Mouse (Mus musculus): Measurements from ENCODE around the gene Agfg1. TPM values are rescaled to one million over a fixed set of nuclear protein-coding genes. Genes with fewer than 3 reads are reported as not detected.

Gene Agfg1
- polyA plus RNA-seq, 2 experiments from 2014 or later, result 18.8 to 32.8 TPM

GRCm38 (mm10) chr1:82825256-82825655 is 14.0 kb upstream of the Agfg1 start:
- no peak for ATAC-seq

DNA sequence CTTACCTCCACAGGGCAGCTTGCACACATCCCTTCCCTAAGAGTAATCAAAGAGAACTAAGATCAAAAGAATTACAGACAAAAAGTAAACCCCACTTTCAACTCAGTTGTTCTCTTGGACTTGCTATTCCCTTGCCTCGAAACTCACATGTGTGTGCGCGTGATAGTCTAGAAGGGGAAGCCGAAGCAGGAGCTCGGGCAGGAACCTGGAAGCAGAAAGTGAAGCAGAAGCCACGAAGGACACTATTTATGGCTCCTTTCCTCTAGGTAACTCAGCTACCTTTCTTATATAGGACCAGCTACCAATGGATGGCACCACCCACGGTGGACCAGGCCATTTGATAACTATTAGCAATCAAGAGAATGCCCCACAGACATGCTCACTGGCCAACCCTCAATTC is 13.5 kb upstream of the Agfg1 start:
- ATAC-seq, result no peak

GRCm38 (mm10) chr1:82826911-82827310 is 12.4 kb upstream of the Agfg1 start:
- ATAC-seq, result no peak

DNA sequence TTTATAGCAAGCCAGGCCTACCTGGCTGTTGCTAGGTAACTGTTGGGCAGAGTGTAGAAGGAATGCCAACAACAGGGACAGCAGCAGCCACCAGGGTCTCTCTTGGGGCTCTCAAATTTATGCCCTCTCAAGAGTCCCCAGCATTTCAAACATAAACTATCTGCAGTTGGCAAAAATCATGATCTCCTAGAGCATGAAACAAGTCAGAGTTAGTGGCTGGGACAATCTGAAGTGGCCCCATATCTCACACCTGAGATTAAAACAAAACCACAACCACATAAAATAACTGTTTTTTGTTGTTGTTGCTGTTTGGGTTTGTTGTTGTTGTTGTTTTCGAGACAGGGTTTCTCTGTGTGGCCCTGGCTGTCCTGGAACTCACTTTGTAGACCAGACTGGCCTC is 8.5 kb upstream of the Agfg1 start:
- no peak for ATAC-seq

DNA sequence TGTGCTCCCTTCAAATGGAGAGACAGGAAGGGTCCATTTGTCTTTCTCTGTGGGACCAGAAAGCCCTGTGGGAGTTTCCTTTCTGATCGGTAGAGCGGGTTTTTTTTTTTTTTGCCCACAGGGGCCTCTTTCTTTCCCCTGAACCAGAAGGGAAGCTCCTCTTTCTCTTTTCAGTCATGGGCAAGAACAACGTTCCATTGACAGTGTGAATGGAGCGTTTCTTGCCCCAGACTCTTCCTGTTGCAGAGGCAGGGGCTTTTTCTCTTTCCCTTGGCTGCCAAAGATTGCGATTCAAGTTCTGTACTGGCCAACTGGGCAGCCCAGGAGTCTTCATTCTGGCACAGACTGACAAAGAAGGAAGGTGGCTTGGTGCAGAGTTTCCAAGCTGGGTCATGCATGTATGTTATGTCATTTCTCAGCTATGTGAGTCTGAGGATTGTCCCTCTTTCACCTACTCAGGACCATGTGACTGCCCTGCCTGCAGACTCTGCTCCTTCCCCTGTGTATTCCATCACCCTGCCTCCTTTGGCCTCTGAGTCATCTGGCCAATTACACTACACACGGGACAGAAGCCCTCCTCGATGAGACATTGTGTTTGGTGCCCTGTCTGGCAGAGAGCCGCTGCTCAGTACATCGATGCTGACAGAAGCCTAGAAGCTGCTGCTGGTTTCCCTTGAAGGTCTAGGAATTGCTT is 7.6 kb upstream of the Agfg1 start:
- peak; percentile 26 for ATAC-seq

DNA sequence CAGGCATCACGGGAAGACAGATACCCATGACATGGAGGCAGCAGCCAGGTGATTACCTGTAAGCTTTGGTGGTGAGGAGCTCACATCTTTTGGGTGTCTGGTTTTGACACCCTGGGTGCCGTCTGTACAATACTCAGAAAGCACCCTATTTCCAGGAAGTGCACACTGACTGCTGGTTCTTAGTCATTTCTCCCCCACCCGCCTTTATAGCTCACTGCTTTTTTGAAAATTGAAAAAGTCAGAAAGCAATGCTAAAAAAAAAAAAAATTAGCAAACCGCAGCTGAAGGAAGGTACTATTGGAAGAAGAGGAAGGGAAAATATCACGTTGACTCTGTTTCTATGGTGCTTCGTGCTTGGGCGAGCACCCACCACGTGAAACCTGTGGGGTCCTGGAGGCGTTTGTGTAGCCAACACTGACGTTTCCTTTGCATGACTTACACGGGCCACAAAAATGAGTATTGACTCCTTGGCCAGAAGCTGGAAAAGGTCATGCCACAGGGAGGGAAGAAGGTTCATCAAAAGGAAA is 6.7 kb upstream of the Agfg1 start:
- peak; percentile 72 for ATAC-seq

GRCm38 (mm10) chr1:82833501-82833900 is 5.8 kb upstream of the Agfg1 start:
- ATAC-seq, result peak; percentile 20

DNA sequence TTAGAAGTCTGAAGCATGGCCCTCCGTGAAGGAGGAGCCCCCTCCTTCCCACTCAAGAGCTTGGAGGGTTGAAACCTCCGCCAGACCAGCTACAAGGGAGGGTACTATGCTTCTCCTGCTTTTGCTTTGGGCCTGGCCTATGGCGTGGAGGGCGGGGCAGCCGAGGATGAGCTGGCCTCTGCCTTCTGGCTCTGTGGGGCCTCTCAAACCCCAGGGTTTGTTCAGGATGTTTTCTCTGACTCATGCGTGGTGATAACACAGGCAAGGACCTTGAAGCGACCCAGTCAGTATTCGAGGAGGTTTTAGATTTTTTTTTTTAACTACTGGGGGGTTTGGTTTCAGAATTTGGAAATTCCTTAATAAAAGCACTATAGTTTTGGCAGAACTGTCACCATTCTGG is 4.7 kb upstream of the Agfg1 start:
- no peak for ATAC-seq

DNA sequence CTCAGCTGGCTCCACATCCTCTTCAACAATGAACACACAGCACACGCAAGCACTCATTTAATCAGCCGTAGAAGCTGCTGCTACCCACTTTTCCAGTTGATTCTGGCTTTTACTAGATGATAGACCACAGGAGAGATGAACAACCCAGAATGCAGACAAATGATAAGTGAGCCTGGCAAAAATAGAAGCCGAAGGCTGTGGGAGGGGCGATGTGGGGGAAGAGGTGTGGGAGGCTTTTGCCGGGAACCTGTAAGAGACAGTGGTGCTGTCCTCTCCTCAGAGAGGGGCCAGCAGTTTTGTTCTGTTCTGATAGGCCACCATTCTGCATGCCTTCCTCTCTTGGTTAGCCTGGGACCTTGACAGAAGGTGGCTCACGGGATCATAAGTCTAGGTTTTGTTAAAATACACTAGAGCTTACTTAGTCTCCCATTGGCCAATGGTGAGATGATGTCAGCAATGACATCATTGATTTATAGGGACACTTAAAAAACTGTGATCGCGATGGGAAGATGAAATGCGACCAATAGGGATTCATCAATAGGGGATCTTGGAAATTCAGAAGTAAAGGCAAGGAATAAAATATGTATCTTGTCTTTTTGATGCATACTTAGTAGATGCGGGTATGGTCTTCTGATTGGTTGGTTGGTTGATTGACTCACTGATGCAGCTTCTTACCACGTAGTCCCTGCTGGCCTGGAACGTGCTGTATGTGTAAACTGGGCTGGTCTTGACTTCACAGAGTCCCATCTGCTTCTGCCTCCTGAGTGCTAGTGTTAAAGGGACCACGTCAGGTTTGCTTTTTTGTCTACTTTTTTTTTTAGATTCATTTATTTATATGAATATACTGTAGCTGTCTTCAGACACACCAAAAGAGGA is 2.7 kb upstream of the Agfg1 start:
- peak; percentile 9 for ATAC-seq

DNA sequence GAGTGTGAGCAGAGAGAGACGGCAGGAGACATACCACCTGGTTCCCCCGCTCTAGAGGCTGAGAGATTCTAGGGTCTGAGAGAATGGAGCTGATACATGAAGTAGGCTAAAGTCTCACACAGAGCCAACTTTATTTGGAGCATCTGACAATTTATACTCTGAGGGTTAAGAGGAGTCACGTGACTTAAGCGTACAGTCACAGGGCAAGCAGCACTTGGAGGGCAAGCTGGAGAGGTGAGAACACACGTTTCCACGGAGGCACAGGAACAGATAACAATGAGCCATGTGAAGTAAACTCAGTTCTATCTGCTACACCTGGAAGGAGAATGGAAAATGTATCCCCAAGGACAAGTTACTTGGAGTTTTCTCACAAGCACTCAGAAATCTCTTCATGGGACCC is 1.7 kb upstream of the Agfg1 start:
- ATAC-seq, result no peak

- no peak for ATAC-seq
Observed at GRCm38 (mm10) chr1:82838469-82839295, 601 bp upstream of the Agfg1 start.

- peak; percentile 27 for ATAC-seq
Observed at GRCm38 (mm10) chr1:82839614-82840421, 535 bp downstream of the Agfg1 start.

DNA sequence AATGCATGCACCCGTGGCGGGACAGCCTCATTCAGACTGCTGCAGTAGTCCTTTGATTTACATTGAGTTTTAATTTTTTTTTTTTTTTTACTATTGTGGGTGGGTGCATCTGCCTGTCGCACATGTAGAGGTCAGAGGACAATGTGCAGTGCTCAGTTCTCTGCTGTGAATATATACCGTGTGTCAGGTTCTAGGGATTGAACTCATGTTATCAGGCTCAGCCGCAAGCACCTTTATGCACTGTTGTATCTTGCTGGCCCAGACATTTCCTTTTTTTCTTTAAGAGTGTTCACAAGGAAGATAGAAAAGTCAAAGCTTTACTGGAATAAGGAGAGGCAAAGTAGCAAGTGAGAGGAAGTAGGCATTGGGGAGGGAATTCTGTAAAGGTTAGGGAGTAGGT is 16.4 kb downstream of the Agfg1 start:
- ATAC-seq, result no peak

DNA sequence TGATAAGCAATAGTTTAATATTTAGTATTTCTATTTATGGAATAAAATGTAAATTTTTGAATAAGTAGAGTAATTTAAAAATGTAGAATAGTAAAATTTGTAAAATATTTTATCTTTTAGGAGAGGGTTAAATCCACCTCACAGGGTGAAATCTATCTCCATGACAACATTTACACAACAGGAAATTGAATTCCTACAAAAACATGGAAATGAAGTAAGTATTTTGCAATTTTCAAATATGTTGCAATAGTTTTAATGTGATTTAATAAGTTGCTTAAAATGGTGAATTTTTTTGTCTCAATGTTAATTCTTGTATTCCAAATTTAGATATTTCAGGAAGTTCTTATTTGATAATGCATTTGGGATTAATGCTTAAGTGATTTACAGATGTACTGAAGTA is 19.0 kb downstream of the Agfg1 start:
- no peak for ATAC-seq

GRCm38 (mm10) chr1:82860391-82860790 is 21.1 kb downstream of the Agfg1 start:
- ATAC-seq, result no peak

DNA sequence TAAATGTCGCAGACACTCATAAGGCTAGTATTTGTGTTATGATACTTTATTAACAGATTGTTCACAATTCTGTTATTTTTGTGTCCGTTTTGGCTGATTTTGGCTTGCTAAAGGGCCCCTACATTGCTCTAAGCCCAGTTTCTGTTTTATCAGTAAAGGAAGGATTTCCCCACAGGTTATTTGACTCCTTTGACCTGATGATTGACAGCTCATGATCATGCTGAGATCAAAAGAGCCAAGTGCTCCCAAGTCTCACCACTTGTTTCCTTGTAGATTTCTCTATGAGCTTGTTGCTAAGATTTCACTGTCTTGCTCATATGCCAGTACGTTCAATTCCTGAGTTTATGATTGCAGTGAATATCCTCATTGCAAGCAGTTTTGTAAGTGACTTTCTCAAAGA is 30.9 kb downstream of the Agfg1 start:
- peak; percentile 68 for ATAC-seq

- peak; percentile 77 for ATAC-seq
Observed at GRCm38 (mm10) chr1:82879172-82879571, 39.9 kb downstream of the Agfg1 start.

DNA sequence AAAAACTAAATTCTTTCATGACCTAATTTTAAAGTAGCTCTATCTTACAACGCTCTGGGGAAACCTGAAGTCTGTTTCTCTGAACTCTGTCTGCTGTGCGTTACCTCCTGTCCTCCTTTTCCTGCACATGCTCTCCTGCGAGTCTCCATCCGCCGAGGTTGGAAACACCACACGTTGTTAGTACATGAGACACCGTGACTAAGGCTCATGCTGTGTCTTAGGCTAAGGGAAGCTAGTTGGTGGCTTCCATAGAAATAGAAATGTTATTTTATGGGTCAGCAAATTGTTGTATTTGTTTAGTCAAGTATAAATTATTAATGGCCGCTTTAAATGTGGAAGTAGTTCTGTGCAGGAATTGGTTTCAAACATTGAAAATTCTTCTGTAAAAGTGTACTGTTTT is 40.9 kb downstream of the Agfg1 start:
- no peak for ATAC-seq

DNA sequence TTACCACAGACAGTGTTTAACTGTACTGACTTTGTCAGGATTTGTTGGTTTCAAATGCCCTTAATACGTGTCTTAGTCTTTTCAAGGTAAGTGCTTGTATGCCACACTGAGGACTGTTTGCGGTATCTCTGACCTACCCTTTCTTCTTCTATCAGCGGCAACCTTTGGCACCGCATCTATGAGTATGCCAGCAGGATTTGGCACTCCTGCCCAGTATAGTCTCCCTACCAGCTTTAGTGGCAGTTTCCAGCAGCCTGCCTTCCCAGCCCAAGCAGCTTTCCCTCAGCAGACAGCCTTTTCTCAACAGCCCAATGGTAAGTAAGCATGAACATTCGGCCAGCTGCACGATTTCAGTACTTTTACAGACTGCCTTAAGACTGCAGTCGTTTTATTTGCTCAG is 54.0 kb downstream of the Agfg1 start:
- no peak for ATAC-seq

DNA sequence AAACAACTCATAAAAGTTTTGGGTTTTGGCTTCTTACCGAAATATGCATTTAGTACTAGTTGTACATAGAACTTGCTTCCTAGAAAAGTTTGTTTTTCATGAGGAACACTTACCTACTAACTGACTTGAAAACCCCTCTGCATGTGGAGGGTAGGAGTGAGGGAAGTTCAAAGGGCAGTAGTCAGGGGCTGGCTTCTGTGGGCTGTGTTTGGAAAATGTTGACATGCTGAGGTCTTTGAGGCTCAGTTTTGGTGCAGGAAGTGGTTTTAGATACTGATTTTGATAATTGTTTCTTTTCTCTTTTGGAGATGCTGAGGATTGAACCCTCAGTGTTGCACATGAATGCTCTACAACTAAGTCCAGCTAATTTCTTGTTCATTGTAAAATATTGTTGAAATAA is 61.3 kb downstream of the Agfg1 start:
- peak; percentile 78 for ATAC-seq

GRCm38 (mm10) chr1:82901201-82901600 is 61.9 kb downstream of the Agfg1 start:
- ATAC-seq, result no peak

- ATAC-seq, result no peak
Observed at GRCm38 (mm10) chr1:82905886-82906285, 66.6 kb downstream of the Agfg1 start.
